Mouse (Mus musculus) forebrain, embryonic 11.5 days (tissue): ENCODE results near the gene Ankdd1b. TPM values are rescaled to one million over a fixed set of nuclear protein-coding genes. Genes with fewer than 3 reads are reported as not detected.

ENCODE experiments used
- ATAC-seq: fragments of 200-750 bp; cut with Nextera tagmentation; replicated peaks from 2 replicates; pipeline ENCODE4 v1.8.0; 2017; ENCODE audit warnings: moderate TSS enrichment; ENCODE audit not compliant: low FRiP score
- DNase-seq: peaks from one replicate; pipeline ENCODE4 v3.0.0-alpha.2; 2017; ENCODE audit warnings: low spot score
- H3K27ac ChIP-seq: fragments of 300-500 bp; sonication (generic); 2 replicates; pipeline ENCODE4 v1.5.1; 2014; ENCODE audit warnings: low read depth, low read length
- H3K27me3 ChIP-seq: fragments of 300-500 bp; sonication (generic); 2 replicates; pipeline ENCODE4 v1.6.1; 2014; ENCODE audit warnings: mild to moderate bottlenecking, low read length, mixed read lengths; ENCODE audit not compliant: control insufficient read depth, insufficient read depth
- H3K36me3 ChIP-seq: fragments of 300-500 bp; sonication (generic); 2 replicates; pipeline ENCODE4 v1.6.1; 2014; ENCODE audit warnings: mild to moderate bottlenecking, low read length, moderate library complexity, mixed read lengths; ENCODE audit not compliant: control insufficient read depth, insufficient read depth
- H3K4me1 ChIP-seq: fragments of 300-500 bp; sonication (generic); replicated peaks from 2 replicates; pipeline ENCODE4 v1.6.1; 2014; ENCODE audit warnings: low read length, mixed read lengths; ENCODE audit not compliant: control insufficient read depth, insufficient read depth
- H3K4me2 ChIP-seq: fragments of 300-500 bp; sonication (generic); 2 replicates; pipeline ENCODE4 v1.6.1; 2014; ENCODE audit warnings: low read depth, mild to moderate bottlenecking, low read length, moderate library complexity, mixed read lengths; ENCODE audit not compliant: severe bottlenecking
- H3K4me3 ChIP-seq: fragments of 300-500 bp; sonication (generic); 2 replicates; pipeline ENCODE4 v1.5.1; 2014; ENCODE audit warnings: low read depth, low read length
- H3K9ac ChIP-seq: fragments of 300-500 bp; sonication (generic); 2 replicates; pipeline ENCODE4 v1.6.1; 2014; ENCODE audit warnings: low read length
- H3K9me3 ChIP-seq: fragments of 300-500 bp; sonication (generic); 2 replicates; pipeline ENCODE4 v1.6.1; 2016; ENCODE audit warnings: low read length, mixed read lengths; ENCODE audit not compliant: control insufficient read depth
- WGBS: fragments of 180-500 bp; shearing (Covaris S2); extraction: QIAGEN DNeasy Blood & Tissue Kit; methylation state at CpG from one replicate; pipeline ENCODE4 v1.1.7; 2014; 5-methylcytosine and 5-hydroxymethylcytosine counted together
- polyA plus RNA-seq: library from polyadenylated mRNA; unstranded; fragments of >200 nt; fragmentation: Nextera tagmentation; extraction: Ambion mirVana; gene quantifications from 2 replicates; pipeline ENCODE4 v1.2.1, GENCODE M21; 2014

Ankdd1b gene
- polyA plus RNA-seq, 1 experiment from 2014 or later, result not detected

- no peak for ATAC-seq
- Histone ChIP-seq H3K9ac (no peak overlapping the region), H3K4me1 (no peaks in the 10 kb centered on the region), H3K27ac (no peak overlapping the region), H3K4me3 (no peak overlapping the region), H3K4me2 (no peak overlapping the region), H3K27me3 (no peaks in the 10 kb centered on the region), H3K9me3 (no peaks in the 10 kb centered on the region), H3K36me3 (no peaks in the 10 kb centered on the region)
- no peak for DNase-seq
- 99% methylated on average over 5 of the region's 5 CpGs for WGBS
Measured at GRCm38 (mm10) chr13:96468678-96469077, 2.3 kb downstream of the Ankdd1b start.

- H3K4me2 ChIP-seq, result no peak overlapping the region
Measured at GRCm38 (mm10) chr13:96465315-96465714, 5.7 kb downstream of the Ankdd1b start.

DNA sequence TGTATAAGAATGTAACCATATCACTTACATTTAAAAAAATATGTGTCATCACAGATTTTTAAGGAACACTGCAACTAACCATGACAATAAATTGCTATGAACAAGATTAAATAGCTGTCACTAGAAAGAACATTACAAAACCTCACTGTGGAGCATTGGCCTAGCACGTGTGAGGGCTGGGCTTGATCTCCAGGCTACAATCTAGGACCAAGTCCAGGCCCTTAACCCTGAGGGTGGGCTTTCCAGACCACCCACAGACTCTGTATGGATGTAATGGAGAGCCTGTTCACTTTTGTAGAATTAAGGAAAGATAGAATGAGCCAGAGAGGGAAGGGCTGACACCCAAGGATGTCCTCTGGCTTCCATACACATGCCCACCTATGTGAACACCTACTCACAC lies 8.4 kb downstream of the Ankdd1b start:
- Histone ChIP-seq H3K36me3 (no peaks in the 10 kb centered on the region), H3K27ac (no peak overlapping the region), H3K9ac (no peak overlapping the region), H3K27me3 (no peaks in the 10 kb centered on the region), H3K9me3 (no peaks in the 10 kb centered on the region), H3K4me3 (no peak overlapping the region), H3K4me1 (no peaks in the 10 kb centered on the region), H3K4me2 (no peak overlapping the region)
- DNase-seq (no peak), ATAC-seq (no peak)
- WGBS, result 88% methylated on average over 1 of the region's 1 CpGs

More at GRCm38 (mm10) chr13:96465315-96465714, 5.7 kb downstream of the Ankdd1b start:
- WGBS, result 52% methylated on average over 5 of the region's 5 CpGs
- Histone ChIP-seq H3K27ac (no peak overlapping the region), H3K9me3 (no peaks in the 10 kb centered on the region), H3K4me3 (no peak overlapping the region), H3K9ac (no peak overlapping the region), H3K36me3 (no peaks in the 10 kb centered on the region), H3K27me3 (no peaks in the 10 kb centered on the region), H3K4me1 (no peaks in the 10 kb centered on the region)
- ATAC-seq (no peak), DNase-seq (no peak)

- Histone ChIP-seq H3K27me3 (no peaks in the 10 kb centered on the region), H3K36me3 (no peaks in the 10 kb centered on the region), H3K4me1 (no peaks in the 10 kb centered on the region), H3K9me3 (no peaks in the 10 kb centered on the region), H3K9ac (no peak overlapping the region), H3K4me3 (no peak overlapping the region), H3K4me2 (no peak overlapping the region), H3K27ac (no peak overlapping the region)
- ATAC-seq (no peak), DNase-seq (no peak)
- 86% methylated on average over 4 of the region's 4 CpGs for WGBS
Measured at GRCm38 (mm10) chr13:96458606-96459005, 12.4 kb downstream of the Ankdd1b start.

GRCm38 (mm10) chr13:96458018-96458417 lies 13.0 kb downstream of the Ankdd1b start:
- Histone ChIP-seq H3K4me1 (no peaks in the 10 kb centered on the region), H3K27me3 (no peaks in the 10 kb centered on the region), H3K9ac (no peak overlapping the region), H3K9me3 (no peaks in the 10 kb centered on the region), H3K27ac (no peak overlapping the region), H3K4me2 (no peak overlapping the region), H3K36me3 (no peaks in the 10 kb centered on the region), H3K4me3 (no peak overlapping the region)
- WGBS, result 87% methylated on average over 5 of the region's 5 CpGs
- no peak for DNase-seq
- no peak for ATAC-seq

DNA sequence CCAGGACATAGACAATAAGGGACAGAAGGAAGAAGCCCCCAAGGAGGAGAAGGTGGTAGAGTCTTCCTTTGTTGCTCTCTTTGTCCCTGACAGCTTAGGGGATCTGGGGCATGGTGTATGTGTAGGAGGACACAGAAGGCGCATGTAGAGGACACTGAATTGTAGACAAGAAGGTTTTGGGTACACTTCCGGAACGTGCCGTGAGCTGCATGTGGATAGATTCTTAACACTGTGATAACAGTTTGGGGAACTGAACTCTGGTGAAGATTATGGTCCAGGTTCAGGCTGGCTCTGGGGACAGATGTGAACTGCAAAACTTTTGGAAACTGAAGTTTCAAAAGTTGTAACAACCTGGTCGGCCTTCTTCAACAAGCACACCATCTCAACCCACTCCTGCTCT lies 13.4 kb downstream of the Ankdd1b start:
- DNase-seq, result no peak
- Histone ChIP-seq H3K9ac (no peak overlapping the region), H3K9me3 (no peaks in the 10 kb centered on the region), H3K27me3 (no peaks in the 10 kb centered on the region), H3K4me3 (no peak overlapping the region), H3K4me2 (no peak overlapping the region), H3K4me1 (no peaks in the 10 kb centered on the region), H3K36me3 (no peaks in the 10 kb centered on the region), H3K27ac (no peak overlapping the region)
- WGBS, result 94% methylated on average over 5 of the region's 5 CpGs
- ATAC-seq, result no peak

GRCm38 (mm10) chr13:96454288-96454687 lies 16.7 kb downstream of the Ankdd1b start:
- no peak for ATAC-seq
- WGBS, result 82% methylated on average over 3 of the region's 3 CpGs

DNA sequence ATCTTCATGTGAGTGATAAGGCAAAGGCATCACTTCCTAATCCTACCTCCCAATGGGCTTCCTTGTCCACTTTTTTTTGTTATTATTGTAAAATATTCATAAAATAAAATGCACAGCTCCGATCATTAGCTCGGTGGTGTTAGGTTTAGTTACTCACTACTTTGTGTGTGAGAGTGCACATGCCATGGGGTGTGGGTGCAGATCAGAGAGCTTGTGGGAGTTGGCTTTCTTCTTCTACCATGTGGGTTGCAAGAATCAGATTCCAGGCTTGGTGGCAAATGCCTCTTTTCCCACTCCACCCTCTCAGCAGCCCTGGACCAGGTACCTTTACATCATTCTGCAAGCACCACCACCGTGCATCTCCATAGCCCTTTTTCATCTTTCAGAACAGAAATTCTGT lies 18.4 kb downstream of the Ankdd1b start:
- H3K9ac ChIP-seq, result no peak overlapping the region
- no peaks in the 10 kb centered on the region for H3K4me1 ChIP-seq
- 99% methylated on average over 3 of the region's 3 CpGs for WGBS
- no peaks in the 10 kb centered on the region for H3K36me3 ChIP-seq
- H3K27me3 ChIP-seq, result no peaks in the 10 kb centered on the region
- H3K4me2 ChIP-seq, result no peak overlapping the region
- DNase-seq, result no peak
- no peaks in the 10 kb centered on the region for H3K9me3 ChIP-seq
- ATAC-seq, result no peak
- H3K27ac ChIP-seq, result no peak overlapping the region
- no peak overlapping the region for H3K4me3 ChIP-seq

More at GRCm38 (mm10) chr13:96454288-96454687, 16.7 kb downstream of the Ankdd1b start:
- Histone ChIP-seq H3K4me1 (no peaks in the 10 kb centered on the region), H3K36me3 (no peaks in the 10 kb centered on the region), H3K9ac (no peak overlapping the region), H3K27me3 (no peaks in the 10 kb centered on the region), H3K4me3 (no peak overlapping the region), H3K9me3 (no peaks in the 10 kb centered on the region), H3K4me2 (no peak overlapping the region), H3K27ac (no peak overlapping the region)
- DNase-seq, result no peak

DNA sequence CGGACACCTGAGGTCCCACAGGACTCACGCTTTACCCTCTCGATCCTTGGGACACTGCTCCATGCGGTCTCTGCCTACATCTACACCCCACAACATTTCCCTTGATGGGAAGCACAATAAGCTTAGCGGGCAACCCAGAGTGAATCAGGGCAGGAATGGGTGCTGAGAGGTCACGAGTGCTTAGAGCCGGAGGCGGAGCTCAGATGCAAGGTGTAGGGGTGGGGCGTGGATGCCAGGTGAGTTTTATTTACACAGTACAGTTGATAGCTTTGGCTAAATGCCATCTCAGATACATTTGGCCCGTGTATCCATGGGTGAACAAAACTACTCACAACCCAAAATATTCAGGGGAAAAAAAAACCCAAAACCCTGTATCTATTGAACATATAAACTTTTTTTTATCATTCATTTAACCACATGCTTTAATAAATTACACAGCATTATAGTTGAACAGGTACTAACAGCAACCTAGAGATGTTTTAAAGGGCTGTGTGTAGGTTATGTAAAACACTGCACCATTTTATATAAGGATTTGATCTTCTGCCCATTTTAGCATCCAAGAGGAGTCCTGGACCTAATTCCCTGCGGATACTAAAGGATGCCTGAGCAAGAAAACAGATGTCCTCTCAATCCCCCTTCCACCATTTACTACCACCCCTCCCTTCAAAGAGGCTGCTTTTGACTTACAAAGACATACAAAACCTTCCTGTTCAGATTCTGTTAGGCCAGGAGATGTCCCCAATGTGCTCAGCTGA lies 19.4 kb downstream of the Ankdd1b start:
- ATAC-seq, result no peak
- WGBS, result 90% methylated on average over 11 of the region's 11 CpGs
- H3K36me3 ChIP-seq, result no peaks in the 10 kb centered on the region
- H3K27me3 ChIP-seq, result no peaks in the 10 kb centered on the region
- H3K4me2 ChIP-seq, result no peak overlapping the region
- H3K9ac ChIP-seq, result no peak overlapping the region
- H3K9me3 ChIP-seq, result no peaks in the 10 kb centered on the region
- no peaks in the 10 kb centered on the region for H3K4me1 ChIP-seq
- no peak for DNase-seq
- no peak overlapping the region for H3K4me3 ChIP-seq
- no peak overlapping the region for H3K27ac ChIP-seq
